Mouse (Mus musculus) CD4-positive, CD25-positive, alpha-beta regulatory T cell, adult 9 weeks (primary cell): Measurements from ENCODE around the gene Krtap29-1. TPM values are rescaled to one million over a fixed set of nuclear protein-coding genes. Genes with fewer than 3 reads are reported as not detected.

ENCODE experiments used
- polyA plus RNA-seq: library from polyadenylated mRNA; unstranded; fragments of 100-300 nt; shearing (Covaris generic); gene quantifications from one replicate; pipeline ENCODE4 v1.2.1, GENCODE M21; 2017

The Krtap29-1 gene
- polyA plus RNA-seq: not detected

GRCm38 (mm10) chr11:99978953-99979352 lies at the start of gene Krtap29-1:
Krtap29-1 (minus strand) TSS chr11:99979053.

GRCm38 (mm10) chr11:100016112-100016511 lies 37.3 kb upstream of the Krtap29-1 start, which contains the start of gene Krt33a:
Krt33a (minus strand) TSS chr11:100016212.

GRCm38 (mm10) chr11:99993620-99994383 lies 14.9 kb upstream of the Krtap29-1 start, which contains the start of gene Krtap17-1:
Krtap17-1 (minus strand) TSS chr11:99993994.

GRCm38 (mm10) chr11:99986180-99986647 lies 7.4 kb upstream of the Krtap29-1 start, which contains the start of gene Krtap16-1:
Krtap16-1 (minus strand) TSS chr11:99986597.

GRCm38 (mm10) chr11:99948175-99948574 lies 30.7 kb downstream of the Krtap29-1 start, which contains the start of gene Krtap9-5:
Krtap9-5 (plus strand) TSS chr11:99948475.

GRCm38 (mm10) chr11:99935991-99936390 lies 42.9 kb downstream of the Krtap29-1 start, which contains the start of gene Krtap31-2:
Krtap31-2 (plus strand) TSS chr11:99936291.

Other genes with a start within 250 kb of the Krtap29-1 start
- not detected for gene Gm14180, start 244.8 kb downstream of the Krtap29-1 start, polyA plus RNA-seq
- gene Gm11595, start 206.1 kb downstream of the Krtap29-1 start, polyA plus RNA-seq: not detected
- not detected for gene Krtap4-8, start 198.3 kb downstream of the Krtap29-1 start, polyA plus RNA-seq
- not detected for gene Krtap4-9, start 193.9 kb downstream of the Krtap29-1 start, polyA plus RNA-seq
- gene Gm11596, start 185.6 kb downstream of the Krtap29-1 start, polyA plus RNA-seq: not detected
- gene Gm11569, start 180.1 kb downstream of the Krtap29-1 start, polyA plus RNA-seq: not detected
- gene Gm11554, start 174.6 kb downstream of the Krtap29-1 start, polyA plus RNA-seq: not detected
- not detected for gene Krtap4-13, start 169.2 kb downstream of the Krtap29-1 start, polyA plus RNA-seq
- not detected for gene Gm11564, start 163.4 kb downstream of the Krtap29-1 start, polyA plus RNA-seq
- not detected for gene 2300003K06Rik, start 141.0 kb downstream of the Krtap29-1 start, polyA plus RNA-seq
- gene Krtap4-16, start 127.4 kb downstream of the Krtap29-1 start, polyA plus RNA-seq: not detected
- gene Gm11568, start 121.1 kb downstream of the Krtap29-1 start, polyA plus RNA-seq: not detected
- not detected for gene Gm11559, start 114.6 kb downstream of the Krtap29-1 start, polyA plus RNA-seq
- not detected for gene Krtap9-1, start 105.7 kb downstream of the Krtap29-1 start, polyA plus RNA-seq
- not detected for gene Gm11567, start 99.9 kb downstream of the Krtap29-1 start, polyA plus RNA-seq
- not detected for gene Krtap31-1, start 71.1 kb downstream of the Krtap29-1 start, polyA plus RNA-seq
- gene Gm11565, start 64.3 kb downstream of the Krtap29-1 start, polyA plus RNA-seq: not detected
- not detected for gene Krtap31-2, start 42.8 kb downstream of the Krtap29-1 start, polyA plus RNA-seq
- gene Krtap9-5, start 30.6 kb downstream of the Krtap29-1 start, polyA plus RNA-seq: not detected
- not detected for gene Krtap16-1, start 7.5 kb upstream of the Krtap29-1 start, polyA plus RNA-seq
- not detected for gene Krtap17-1, start 14.9 kb upstream of the Krtap29-1 start, polyA plus RNA-seq
- gene Krt33a, start 37.2 kb upstream of the Krtap29-1 start, polyA plus RNA-seq: not detected
- gene Krt33b, start 50.8 kb upstream of the Krtap29-1 start, polyA plus RNA-seq: not detected
- gene Krt34, start 62.5 kb upstream of the Krtap29-1 start, polyA plus RNA-seq: not detected
- not detected for gene Krt31, start 71.5 kb upstream of the Krtap29-1 start, polyA plus RNA-seq
- not detected for gene Krt32, start 109.2 kb upstream of the Krtap29-1 start, polyA plus RNA-seq
- not detected for gene Krt35, start 117.2 kb upstream of the Krtap29-1 start, polyA plus RNA-seq
- not detected for gene Krt36, start 126.6 kb upstream of the Krtap29-1 start, polyA plus RNA-seq
- not detected for gene Krt13, start 142.5 kb upstream of the Krtap29-1 start, polyA plus RNA-seq
- gene Krt15, start 156.9 kb upstream of the Krtap29-1 start, polyA plus RNA-seq: not detected
- gene Krt19, start 169.6 kb upstream of the Krtap29-1 start, polyA plus RNA-seq: not detected
- not detected for gene Krt9, start 214.2 kb upstream of the Krtap29-1 start, polyA plus RNA-seq
- gene Krt14, start 228.5 kb upstream of the Krtap29-1 start, polyA plus RNA-seq: not detected